25 mouse cellular contexts compared by ENCODE assay signal in the genomic region with DNA sequence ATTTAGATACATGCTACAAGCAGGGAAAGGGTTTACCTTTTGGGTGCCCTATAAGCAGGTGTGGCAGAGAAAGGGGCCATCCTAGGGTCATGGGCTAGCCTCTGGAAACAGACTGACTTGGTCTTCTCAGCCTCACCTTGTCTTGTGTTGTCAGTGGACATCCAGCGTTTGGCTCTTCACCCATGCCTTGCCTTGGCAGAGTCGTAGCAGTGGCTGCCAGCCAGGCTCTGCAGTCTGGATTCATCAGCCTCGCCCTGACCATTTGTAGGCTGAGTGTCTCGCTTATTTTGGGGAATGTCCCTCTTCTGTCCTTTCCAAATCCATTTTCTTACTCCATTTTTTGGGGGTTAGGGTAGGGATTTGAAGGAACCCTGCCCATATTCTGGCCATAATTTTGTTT. TPM values are rescaled to one million over a fixed set of nuclear protein-coding genes. Genes with fewer than 3 reads are reported as not detected.
DNase-seq lines count a peak whose midpoint lies in the region; ATAC-seq lines count a peak whose summit lies in the region.
"Had no signal": no experiment of that assay in that cellular context is flagged by ENCODE, and none has a peak within 500 bp of the region (broad histone marks: within the 10 kb centered on the region; RNA-seq: fewer than 3 reads in every experiment).

No protein-coding gene starts in this region.

- H3K4me1 ChIP-seq in embryonic facial prominence, embryonic 13.5 days: no peaks in the 10 kb centered on the region
- no peaks in the 10 kb centered on the region for H3K4me1 ChIP-seq in embryonic facial prominence, embryonic 10.5 days
- H3K4me1 ChIP-seq: forebrain, embryonic 10.5 days; heart, embryonic 13.5 days; hindbrain, embryonic 12.5 days; limb, embryonic 12.5 days; stomach, embryonic 15.5 days had no signal

- no peaks in the 10 kb centered on the region for H3K36me3 ChIP-seq in embryonic facial prominence, embryonic 13.5 days
- no peaks in the 10 kb centered on the region for H3K36me3 ChIP-seq in embryonic facial prominence, embryonic 10.5 days (replicated peaks)
- H3K36me3 ChIP-seq: forebrain, embryonic 10.5 days; heart, embryonic 13.5 days; hindbrain, embryonic 12.5 days; limb, embryonic 12.5 days; stomach, embryonic 15.5 days had no signal

- H3K4me3 ChIP-seq in embryonic facial prominence, embryonic 13.5 days: no peak overlapping the region
- H3K4me3 ChIP-seq in embryonic facial prominence, embryonic 10.5 days: no peak overlapping the region
- H3K4me3 ChIP-seq: forebrain, embryonic 10.5 days; heart, embryonic 13.5 days; hindbrain, embryonic 12.5 days; layer of hippocampus, adult 2 months; limb, embryonic 12.5 days; stomach, embryonic 15.5 days had no signal

- no peak overlapping the region for H3K4me2 ChIP-seq in embryonic facial prominence, embryonic 13.5 days
- H3K4me2 ChIP-seq: heart, embryonic 13.5 days; hindbrain, embryonic 12.5 days; limb, embryonic 12.5 days; liver, embryonic 11.5 days; midbrain, embryonic 11.5 days; stomach, embryonic 15.5 days had no signal

- H3K27ac ChIP-seq in embryonic facial prominence, embryonic 13.5 days: no peak overlapping the region
- no peak overlapping the region for H3K27ac ChIP-seq in embryonic facial prominence, embryonic 10.5 days (replicated peaks)
- H3K27ac ChIP-seq: forebrain, embryonic 10.5 days; heart, embryonic 13.5 days; hindbrain, embryonic 12.5 days; layer of hippocampus, adult 2 months; limb, embryonic 12.5 days; stomach, embryonic 15.5 days had no signal

- no peaks in the 10 kb centered on the region for H3K27me3 ChIP-seq in embryonic facial prominence, embryonic 13.5 days
- no peaks in the 10 kb centered on the region for H3K27me3 ChIP-seq in embryonic facial prominence, embryonic 10.5 days (replicated peaks; ENCODE audit: low read depth, poor library complexity, severe bottlenecking)
- H3K27me3 ChIP-seq: heart, embryonic 13.5 days; hindbrain, embryonic 12.5 days; limb, embryonic 12.5 days; stomach, embryonic 15.5 days had no signal

- H3K9me3 ChIP-seq in embryonic facial prominence, embryonic 13.5 days: no peaks in the 10 kb centered on the region
- H3K9me3 ChIP-seq in embryonic facial prominence, embryonic 10.5 days: peaks cover 5% of the 10 kb centered on the region; the same call in 1 of the 2 replicates
- H3K9me3 ChIP-seq: limb, embryonic 12.5 days; stomach, embryonic 15.5 days had no signal

- 94% methylated on average over 4 of the region's 4 CpGs for WGBS in embryonic facial prominence, embryonic 13.5 days
- WGBS in embryonic facial prominence, embryonic 10.5 days: 91% methylated on average over 4 of the region's 4 CpGs

- DNase-seq in adrenal gland, postnatal 14 days: peak; percentile 70
- no peak for DNase-seq in adrenal gland, adult 18-20 months (ENCODE audit: low spot score in 2 of 2)
- no peak for DNase-seq in embryonic facial prominence, embryonic 10.5 days (ENCODE audit: low spot score)
- peak; percentile 35 for DNase-seq in NIH3T3 (ENCODE audit: low read depth)
- DNase-seq in cerebellum, postnatal 36 days: peak; percentile 58 to 71
- DNase-seq in T-cell, adult 2 months (ENCODE audit: low spot score): no peak
- DNase-seq: B cell, adult 2 months; gastrocnemius, postnatal 25 days; kidney, postnatal 25 days; liver, postnatal 0 days; lung, postnatal 10 days; thymus, adult 2 months had no signal

- ATAC-seq in embryonic facial prominence, embryonic 13.5 days (ENCODE audit: insufficient number of reproducible peaks, insufficient read depth, low FRiP score, low TSS enrichment, low read depth): 0 out of 2 replicates have a peak, but pooled peaks have one; percentile 48
- ATAC-seq: forebrain, embryonic 16.5 days; intestine, postnatal 0 days; liver, postnatal 0 days had no signal

- H3K9ac ChIP-seq in embryonic facial prominence, embryonic 13.5 days: no peak overlapping the region
- H3K9ac ChIP-seq: heart, embryonic 13.5 days; hindbrain, embryonic 12.5 days; limb, embryonic 12.5 days; liver, postnatal 0 days; stomach, embryonic 15.5 days had no signal

RNA-seq across cellular contexts. Expression of a gene that starts 15.6 kb away (rescaled TPM):
- 3.4 and 4.7 TPM in 2 replicates for total RNA-seq in adrenal gland, postnatal 14 days (2021)
- 1 to 10 TPM; 5.4 to 7.2 TPM for total RNA-seq in adrenal gland, adult 18-20 months (2021)
- 16.6 and 18.0 TPM in 2 replicates for polyA plus RNA-seq in embryonic facial prominence, embryonic 13.5 days (2015; fragmentation: Nextera tagmentation; extraction: Ambion mirVana)
- polyA plus RNA-seq in embryonic facial prominence, embryonic 10.5 days (2016; fragmentation: Nextera tagmentation; extraction: Ambion mirVana): 11.4 and 12.1 TPM in 2 replicates
- total RNA-seq: common myeloid progenitor, adult 5-6 weeks; heart, adult 18-20 months had no signal

RNA-seq across cellular contexts. Expression of a gene that starts 45.1 kb away (rescaled TPM):
- total RNA-seq in adrenal gland, postnatal 14 days (2021): 3.1 and 3.7 TPM in 2 replicates
- total RNA-seq in adrenal gland, adult 18-20 months (2021): under 1 TPM; 0.83 to 0.93 TPM
- 32.0 and 33.9 TPM in 2 replicates for polyA plus RNA-seq in embryonic facial prominence, embryonic 13.5 days (2015; fragmentation: Nextera tagmentation; extraction: Ambion mirVana)
- polyA plus RNA-seq in embryonic facial prominence, embryonic 10.5 days (2016; fragmentation: Nextera tagmentation; extraction: Ambion mirVana): 57.5 and 59.4 TPM in 2 replicates

RNA-seq across cellular contexts. Expression of a gene that starts 55.2 kb away (rescaled TPM):
- total RNA-seq in adrenal gland, postnatal 14 days (2021): 79.4 and 132 TPM in 2 replicates
- 100 to 1,000 TPM in 1 of 2 experiments, 10 to 100 TPM in 1; 52.9 to 106 TPM for total RNA-seq in adrenal gland, adult 18-20 months (2021)
- 224 and 230 TPM in 2 replicates for polyA plus RNA-seq in embryonic facial prominence, embryonic 13.5 days (2015; fragmentation: Nextera tagmentation; extraction: Ambion mirVana)
- polyA plus RNA-seq in embryonic facial prominence, embryonic 10.5 days (2016; fragmentation: Nextera tagmentation; extraction: Ambion mirVana): 53.6 and 57.1 TPM in 2 replicates

Comparison
In these comparisons a context has a peak if more than half of its experiments do, and no peak if none do; other contexts are left out.
1. DNase-seq: peak in adrenal gland, postnatal 14 days (single experiment), NIH3T3 (single experiment) and cerebellum, postnatal 36 days (2 of 2); none in adrenal gland, adult 18-20 months (0 of 2), embryonic facial prominence, embryonic 10.5 days (single experiment) and T-cell, adult 2 months (single experiment).